Mouse (Mus musculus) myocyte (in vitro differentiated cells): Measurements from ENCODE around the gene Fam193b.
A peak's percentile ranks its signal among the peaks of the same experiment; 100 is the strongest.

Source experiments
- E2F4 ChIP-seq: IDR thresholded peaks from one replicate; pipeline ENCODE4 v1.6.1; 2011; ENCODE audit warnings: mild to moderate bottlenecking, control low read depth, moderate library complexity; ENCODE audit not compliant: insufficient read depth
- POLR2A ChIP-seq: IDR thresholded peaks from one replicate; pipeline ENCODE4 v1.6.1; 2011; ENCODE audit warnings: low read depth, mild to moderate bottlenecking, control low read depth, moderate library complexity; ENCODE audit not compliant: insufficient read length

GRCm38 (mm10) chr13:55507877-55508276 lies 63.0 kb downstream of the Fam193b start:
- TF ChIP-seq POLR2A: peak; percentile 10
- TF ChIP-seq E2F4: no peak
